Mouse (Mus musculus) cerebellum, postnatal 10 days (tissue): ENCODE measurements around the gene Mpzl3.
"Not testable (repeated sequence)": the region's sequence is repeated elsewhere in the genome, so short reads cannot be mapped to it uniquely, and the experiment has no call there.

Source experiments
- DNase-seq, 2 experiments: peaks; one replicate each; pipeline ENCODE4 v3.0.0; 2021; ENCODE audit warnings: mixed read lengths in 2 of 2

The Mpzl3 gene

DNA sequence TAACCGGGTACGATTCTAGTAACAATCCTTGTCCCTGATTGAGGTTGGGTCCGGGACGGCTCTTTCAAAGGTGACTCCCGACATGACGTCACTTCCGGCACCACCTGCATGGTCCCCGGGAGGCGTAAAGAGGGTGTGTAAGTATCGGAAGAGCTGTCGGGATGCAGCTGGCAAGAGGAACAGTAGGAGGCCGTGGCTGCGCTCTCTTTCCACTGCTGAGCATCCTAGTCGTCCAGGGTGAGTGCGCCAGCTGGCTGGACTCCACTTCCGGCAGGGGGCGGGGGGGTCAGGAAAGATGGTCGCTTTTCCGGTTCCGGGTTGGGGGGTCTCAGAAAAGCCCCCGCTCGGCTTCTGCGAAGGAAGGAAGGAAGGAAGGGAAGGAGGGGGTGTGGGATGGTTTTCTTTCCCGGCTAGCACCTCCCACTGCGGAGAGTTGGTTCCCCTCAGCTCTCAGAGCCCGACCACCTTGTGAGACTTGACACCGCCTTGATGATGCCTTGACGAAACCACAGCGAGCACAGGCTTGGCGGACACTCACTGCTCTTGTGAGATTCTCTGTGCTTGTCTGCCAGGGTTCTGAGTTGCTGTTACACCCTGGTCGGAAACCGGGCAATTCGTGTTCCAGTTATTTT, at the start of gene Mpzl3:
Mpzl3 (plus strand) TSS at position 105 of the 632 bp plus-strand sequence.
- DNase-seq = peak; percentile 96 to 97

DNA sequence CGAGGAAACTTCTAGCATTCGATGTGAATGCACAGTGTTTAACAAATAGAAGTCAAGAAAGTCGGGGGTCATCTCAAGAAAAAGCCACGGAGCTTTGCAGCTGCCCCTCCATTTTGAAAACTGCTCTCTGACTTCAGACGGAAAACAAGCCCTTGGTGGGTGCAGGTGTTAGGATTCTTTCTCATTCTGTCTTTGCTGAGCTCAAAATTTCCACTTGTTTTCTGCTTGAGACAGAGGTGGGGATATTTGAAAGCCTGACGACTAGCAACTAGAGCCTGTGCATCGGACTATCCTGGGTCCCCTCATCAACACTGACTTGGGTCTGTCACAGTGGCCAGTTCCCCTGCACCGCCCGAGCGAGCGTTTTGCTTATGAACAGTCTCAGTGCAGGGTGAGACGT, 47.6 kb upstream of the Mpzl3 start:
- DNase-seq = no peak

DNA sequence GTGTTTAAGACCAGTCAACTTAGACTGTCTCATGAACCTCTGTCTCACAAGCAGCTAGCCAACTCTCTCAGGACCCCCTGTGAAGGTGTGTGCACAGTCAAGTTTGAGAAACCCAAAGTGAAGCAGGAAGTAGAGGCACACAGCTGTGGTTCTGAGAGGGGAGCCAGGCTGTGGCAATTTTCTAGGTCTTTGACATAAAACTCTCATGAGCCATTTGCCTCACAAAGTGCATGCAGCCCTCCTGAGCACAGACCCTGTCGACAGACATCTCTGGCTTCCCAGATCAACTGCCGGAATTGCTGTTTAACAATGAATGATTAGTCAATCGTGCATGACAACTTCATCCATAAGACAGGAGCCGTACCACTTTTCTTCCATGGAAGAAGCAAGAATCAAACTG, 46.6 kb upstream of the Mpzl3 start:
- DNase-seq = no peak

DNA sequence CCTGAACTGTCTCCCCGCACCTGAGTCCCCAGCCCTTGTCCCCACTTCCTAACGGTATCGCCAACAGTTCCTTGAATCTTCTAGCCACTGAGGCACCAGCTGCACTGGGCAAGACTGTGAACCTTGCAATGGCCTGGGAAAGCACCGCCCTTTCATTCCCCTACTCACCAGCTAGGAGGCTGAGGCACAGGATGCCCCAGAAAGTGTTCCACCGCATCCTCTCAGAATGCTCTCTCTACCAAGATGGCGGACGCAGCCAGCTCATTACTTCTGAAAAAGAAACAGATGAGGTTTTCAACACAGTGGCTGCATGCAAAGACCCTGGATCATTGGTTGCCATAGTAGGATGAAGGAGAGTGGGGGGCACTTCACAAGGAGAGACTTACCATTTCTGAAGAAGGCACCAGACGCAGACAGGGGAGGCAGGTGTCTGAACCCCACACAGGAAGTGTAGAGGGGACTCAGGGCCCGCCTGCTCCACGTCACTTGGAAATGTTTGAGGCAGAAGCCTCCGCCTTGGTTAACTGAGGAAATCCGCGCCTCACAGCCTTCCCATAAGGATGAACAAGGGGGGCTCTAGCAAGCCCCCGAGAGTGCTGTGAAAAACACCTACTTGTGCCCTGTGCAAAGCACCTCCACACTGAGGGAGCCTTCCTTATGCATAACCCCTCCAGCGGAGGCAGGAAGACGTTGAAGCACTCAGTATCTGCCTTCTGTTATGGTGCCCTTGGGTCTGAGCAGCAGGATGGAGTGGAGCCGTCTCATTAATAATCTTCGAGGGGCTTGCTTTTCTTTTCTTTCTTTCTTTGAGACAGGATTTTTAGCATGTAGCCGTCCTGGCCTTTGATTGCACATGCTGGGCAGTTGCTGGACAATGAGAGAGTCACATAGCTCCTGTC, 45.6 kb upstream of the Mpzl3 start, which contains the start of gene Cd3e:
Cd3e (minus strand) TSS at position 448 of the 899 bp plus-strand sequence.
- DNase-seq = no peak

- DNase-seq = no peak
These were observed 44.5 kb upstream of the Mpzl3 start for GRCm38 (mm10) chr9:45010461-45010860.

DNA sequence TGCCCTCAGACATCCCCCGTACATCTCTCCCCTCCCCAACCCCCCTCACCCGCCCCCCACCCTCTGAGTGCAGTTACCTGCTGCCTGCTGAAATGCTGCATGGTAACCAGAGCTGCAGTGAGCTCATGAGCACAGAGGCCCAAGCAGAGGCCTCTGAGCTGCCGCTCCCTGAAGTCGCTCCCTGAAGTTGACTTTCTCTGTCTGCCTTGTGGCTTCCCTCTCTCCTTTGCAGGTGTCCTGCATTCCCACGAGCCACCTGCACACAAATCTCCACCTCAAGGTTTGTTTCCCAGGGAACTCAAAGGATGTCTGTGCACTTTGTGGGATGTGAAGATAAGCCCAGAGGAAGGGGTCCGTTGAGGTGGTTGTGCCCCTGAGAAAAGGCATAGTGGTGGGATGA, 43.7 kb upstream of the Mpzl3 start:
- DNase-seq = no peak

DNA sequence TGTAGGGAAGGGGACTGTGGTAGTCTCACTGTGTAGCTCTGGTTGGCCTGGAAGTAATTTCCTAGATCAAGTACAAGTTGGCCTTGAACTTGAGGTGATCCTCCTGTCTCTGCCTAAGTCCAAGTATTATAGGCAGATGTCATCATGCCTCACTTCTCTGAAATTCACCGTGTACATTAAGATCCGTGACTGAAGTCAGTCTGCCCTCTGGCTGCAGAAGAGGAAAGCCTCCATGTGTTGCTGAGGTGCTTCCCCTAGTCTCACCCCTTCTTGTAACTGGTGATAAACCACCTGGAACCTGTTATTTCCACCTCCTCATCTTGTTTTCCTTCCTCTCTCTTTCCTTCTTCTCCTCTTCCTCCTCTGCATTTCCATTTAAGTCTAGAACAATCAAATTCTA, 40.1 kb upstream of the Mpzl3 start:
- DNase-seq = no peak

DNA sequence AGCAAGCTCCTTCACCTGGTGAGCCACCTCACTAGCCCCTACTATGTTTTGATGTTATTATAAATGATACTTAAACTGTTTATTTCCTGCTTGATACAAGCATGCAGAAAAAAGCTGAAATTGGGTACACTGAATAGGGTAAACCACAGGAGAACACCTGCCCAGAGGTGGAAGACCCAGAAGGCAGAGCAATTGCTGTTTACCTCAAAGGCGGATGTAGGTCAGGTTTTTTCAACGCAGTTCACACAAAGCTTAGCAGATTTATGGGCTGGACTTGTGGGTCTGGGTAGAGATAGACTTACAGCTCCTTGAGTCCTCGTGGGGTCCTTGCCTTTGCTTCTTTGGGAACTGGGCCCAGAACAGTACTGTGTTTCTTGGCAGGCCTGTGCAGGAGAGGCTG, 39.1 kb upstream of the Mpzl3 start:
- no peak for DNase-seq

- DNase-seq = no peak
These were observed 37.0 kb upstream of the Mpzl3 start for GRCm38 (mm10) chr9:45018031-45018430.

- DNase-seq = peak; percentile 77 to 84
These were observed 32.2 kb upstream of the Mpzl3 start for GRCm38 (mm10) chr9:45022800-45023199.

- no peak for DNase-seq
These were observed 31.3 kb upstream of the Mpzl3 start for GRCm38 (mm10) chr9:45023638-45024037.

DNA sequence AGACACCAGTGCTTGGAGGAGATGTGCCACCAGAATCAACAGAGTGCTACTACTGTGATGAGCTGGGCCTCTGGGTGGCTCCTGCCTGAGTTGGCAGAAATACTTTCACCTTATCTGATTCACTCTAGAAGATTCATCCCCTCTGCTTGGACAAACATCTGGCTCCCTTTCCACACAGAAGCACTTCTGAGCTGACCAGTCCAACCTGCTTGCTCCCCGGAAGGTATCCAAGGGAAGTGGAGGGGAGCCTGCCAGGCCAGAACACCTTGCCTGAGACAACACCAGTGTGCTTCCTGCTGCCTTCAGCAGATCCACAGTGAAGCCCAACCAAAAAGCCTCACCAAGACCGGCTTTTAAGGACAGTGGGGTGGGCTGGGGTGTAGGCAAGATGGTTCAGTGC, 30.8 kb upstream of the Mpzl3 start:
- no peak for DNase-seq

DNA sequence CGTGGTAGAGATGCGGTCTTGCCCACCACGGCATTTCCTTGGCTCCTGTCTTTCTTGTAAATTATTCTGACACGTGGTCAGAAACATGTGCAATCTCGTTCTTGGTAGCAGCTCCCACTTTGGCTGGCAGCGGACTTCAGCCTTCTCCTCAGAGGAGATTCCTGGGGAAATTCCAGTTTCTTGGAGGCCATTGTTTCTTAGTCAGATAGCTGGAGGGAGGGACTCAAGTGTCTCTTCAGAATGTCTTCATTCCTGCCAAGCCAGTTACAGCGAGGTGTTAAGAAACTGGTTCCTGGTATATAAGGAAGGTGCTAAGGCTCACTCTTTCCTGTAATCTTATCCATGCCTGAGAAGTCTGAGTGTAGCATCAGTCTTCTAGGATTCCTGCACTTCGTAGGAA, 27.6 kb upstream of the Mpzl3 start:
- no peak for DNase-seq

GRCm38 (mm10) chr9:45030341-45030740, 24.6 kb upstream of the Mpzl3 start:
- no peak for DNase-seq

DNA sequence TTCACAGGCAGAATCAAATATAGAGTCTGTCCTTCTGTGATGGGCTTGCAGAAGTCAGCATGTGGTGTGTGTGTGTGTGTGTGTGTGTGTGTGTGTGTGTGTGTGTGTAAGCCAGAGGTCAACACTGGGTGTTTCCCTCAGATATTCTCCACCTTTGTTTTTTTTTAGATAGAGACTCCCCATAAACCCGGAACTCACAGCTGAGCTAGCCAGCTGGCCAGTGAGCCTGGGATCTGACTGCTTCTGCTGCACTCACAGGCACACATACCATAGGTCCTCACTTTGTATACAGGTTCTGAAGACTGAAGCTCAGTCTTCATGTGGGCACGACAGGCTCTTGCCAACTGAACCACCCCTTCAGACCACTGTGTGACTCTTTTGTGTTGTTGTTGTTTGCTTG, 22.7 kb upstream of the Mpzl3 start:
- no peak for DNase-seq

DNA sequence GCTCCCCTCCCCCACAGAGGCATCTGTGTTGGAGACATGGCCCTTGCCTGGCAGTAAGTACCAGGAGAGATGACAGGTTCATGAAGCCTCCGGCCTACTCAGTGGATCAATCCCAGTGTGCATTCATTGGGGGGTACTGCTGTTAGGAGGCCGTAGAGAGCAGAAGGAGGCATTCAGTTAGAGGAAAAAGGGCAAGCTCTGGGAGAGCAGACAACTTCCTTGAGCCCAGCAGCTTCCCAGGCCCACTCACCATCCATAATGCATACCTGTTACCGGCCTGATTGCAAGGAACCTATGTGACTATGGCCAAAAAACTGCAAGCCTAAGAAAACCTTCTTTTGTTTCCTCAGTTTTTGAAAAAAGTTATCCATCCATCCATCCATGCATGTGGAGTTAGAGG, 20.5 kb upstream of the Mpzl3 start:
- no peak for DNase-seq

DNA sequence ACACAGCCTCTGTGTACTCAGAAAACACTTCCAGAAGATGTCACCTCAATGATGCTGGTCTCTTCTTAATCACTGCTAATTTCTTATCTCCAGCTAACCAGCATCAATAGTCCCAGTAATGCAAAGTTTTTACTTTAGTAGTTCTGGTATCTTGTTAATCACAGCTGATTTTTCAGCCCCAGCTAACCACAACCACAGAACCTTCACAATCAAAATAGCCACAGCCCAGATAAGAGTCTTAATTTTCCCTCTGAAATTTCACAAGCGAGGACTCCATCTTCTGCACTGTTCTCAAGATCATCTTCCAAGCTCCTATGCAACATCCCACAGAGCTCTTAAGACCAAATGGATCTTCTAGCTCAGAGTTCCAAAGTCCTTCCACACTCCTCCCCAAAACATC, 17.2 kb upstream of the Mpzl3 start:
- not testable (repeated sequence) for DNase-seq

GRCm38 (mm10) chr9:45039499-45039898, 15.5 kb upstream of the Mpzl3 start, which contains the start of gene Mpzl2:
TSS of gene Mpzl2 (plus strand) at chr9:45039799.
- no peak for DNase-seq

DNA sequence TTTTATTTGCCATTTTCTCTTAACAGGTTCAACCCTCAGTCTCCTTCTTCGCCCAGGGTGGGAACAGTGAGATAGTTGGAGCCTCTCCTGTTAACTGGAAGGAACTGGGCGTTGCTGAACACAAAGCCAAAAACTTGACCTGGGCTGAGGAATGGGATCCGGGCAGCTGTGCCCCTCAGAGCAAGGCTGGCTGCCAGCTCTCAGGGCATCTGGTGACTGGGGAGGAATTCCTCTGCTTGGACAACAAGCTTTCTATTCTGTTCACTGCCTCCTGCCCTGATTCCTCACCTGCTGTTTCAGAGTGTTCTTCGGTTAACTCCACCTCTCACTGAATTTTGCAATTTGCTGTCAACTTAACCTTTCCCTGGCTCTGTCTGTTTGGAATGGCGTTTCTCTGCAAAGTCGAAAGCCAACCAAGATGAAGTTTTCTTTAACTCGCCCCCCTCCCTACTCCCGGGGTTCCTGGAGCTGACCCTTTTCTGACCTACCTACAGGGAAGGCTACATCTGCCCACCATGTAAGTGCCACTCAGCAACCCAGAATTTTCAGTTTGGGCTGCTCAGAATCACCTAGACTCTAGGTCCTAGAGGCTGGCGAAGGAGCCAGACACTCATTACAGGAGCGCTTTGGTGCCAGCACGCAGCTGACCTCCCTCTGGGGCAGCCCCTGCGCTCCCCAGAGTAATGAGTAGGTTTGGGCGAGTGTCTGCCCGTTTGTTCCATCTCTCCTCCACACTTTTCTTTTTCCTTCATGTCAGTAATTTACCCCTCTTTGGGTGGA, 14.7 kb upstream of the Mpzl3 start:
- no peak for DNase-seq

DNA sequence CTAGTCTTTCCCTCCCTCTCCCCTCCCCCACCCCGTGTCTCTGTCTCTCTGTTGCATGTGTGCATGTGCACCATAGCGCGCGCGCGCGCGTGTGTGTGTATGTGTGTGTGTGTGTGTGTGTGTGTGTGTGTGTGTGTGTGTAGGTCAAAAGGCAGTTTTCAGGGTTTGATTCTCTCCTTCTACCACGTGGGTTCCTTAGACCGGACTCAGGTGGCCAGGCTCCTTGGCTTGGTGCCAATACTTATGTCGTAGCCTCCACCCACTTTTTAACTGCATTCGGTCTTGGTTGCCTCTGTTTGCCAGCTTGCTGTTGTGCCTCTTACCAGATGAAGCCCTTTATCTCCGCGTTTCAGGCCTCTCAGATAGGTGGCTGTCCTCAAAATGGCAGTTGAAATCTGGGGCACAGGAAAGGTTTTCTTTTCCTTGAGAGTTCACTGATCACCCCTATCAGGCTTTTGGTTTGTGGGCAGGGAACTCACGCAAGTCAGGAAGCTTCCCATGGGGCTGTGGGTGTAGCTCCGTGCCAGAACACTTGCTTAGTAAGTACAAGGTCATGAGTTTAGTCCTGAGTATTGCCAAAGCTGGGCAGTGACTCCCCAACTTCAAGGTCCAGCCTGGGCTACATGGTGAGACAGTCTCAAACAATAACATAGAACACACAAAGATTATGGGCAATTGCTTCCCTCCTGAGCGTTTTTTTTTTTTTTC, 13.7 kb upstream of the Mpzl3 start:
- no peak for DNase-seq

GRCm38 (mm10) chr9:45042056-45042720, 12.8 kb upstream of the Mpzl3 start:
- DNase-seq = no peak

DNA sequence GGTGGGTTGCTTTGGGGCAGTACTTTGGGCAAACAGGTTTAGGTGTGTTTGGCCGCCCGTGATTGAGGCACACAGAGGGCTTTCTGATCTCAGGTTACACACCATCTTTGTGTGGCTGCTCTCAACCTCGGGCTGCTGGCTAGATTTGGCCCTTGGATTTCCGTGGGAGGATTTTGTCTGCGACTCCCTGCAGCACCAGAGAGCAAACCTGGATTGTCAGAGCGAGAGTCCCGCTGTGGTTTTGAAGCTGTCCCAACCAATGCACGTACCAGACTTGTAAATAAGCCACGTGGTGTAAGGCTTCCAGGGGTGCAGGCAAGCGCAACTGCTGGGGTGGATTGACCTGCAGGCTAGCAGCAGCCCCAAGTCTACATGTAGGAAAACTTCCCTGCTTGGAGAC, 12.0 kb upstream of the Mpzl3 start:
- no peak for DNase-seq
